Mouse (Mus musculus): Measurements from ENCODE around the gene Glod4. TPM values are rescaled to one million over a fixed set of nuclear protein-coding genes. Genes with fewer than 3 reads are reported as not detected.

The Glod4 gene
- total RNA-seq (2021): 10 to 100 TPM; 52.9 to 60.4 TPM
- long read RNA-seq, experiment 1, transcript Glod4-201 (9 exons, 1,434 nt): major isoform, 109 of 132 reads
- long read RNA-seq, experiment 1, transcript Glod4-209 (9 exons, 1,445 nt): minor isoform, 17 of 132 reads
- long read RNA-seq, experiment 1, partial matches to known transcripts: 1 of 132 reads
- long read RNA-seq, experiment 1, other reads (novel, unspliced or antisense): 5 of 132 reads
- long read RNA-seq, experiment 2, transcript Glod4-201 (9 exons, 1,434 nt): major isoform, 67 of 92 reads
- long read RNA-seq, experiment 2, transcript Glod4-209 (9 exons, 1,445 nt): minor isoform, 13 of 92 reads
- long read RNA-seq, experiment 2, partial matches to known transcripts: 2 of 92 reads
- long read RNA-seq, experiment 2, other reads (novel, unspliced or antisense): 10 of 92 reads

GRCm38 (mm10) chr11:76242901-76243810, at the start of gene Glod4, which contains the start of gene Mrm3:
Gene Glod4, minus strand, starts transcription at chr11:76243725.
Gene Mrm3, plus strand, starts transcription at chr11:76243715.
- DNase-seq (ENCODE audit: low spot score in 2 of 2): peak; percentile 94 to 95

GRCm38 (mm10) chr11:76292831-76293230, 49.3 kb upstream of the Glod4 start:
- DNase-seq (ENCODE audit: low spot score in 2 of 2): no peak

- no peak for DNase-seq (ENCODE audit: low spot score in 2 of 2)
These were observed 48.9 kb upstream of the Glod4 start for GRCm38 (mm10) chr11:76292398-76292797.

GRCm38 (mm10) chr11:76291960-76292359, 48.4 kb upstream of the Glod4 start:
- DNase-seq (ENCODE audit: low spot score in 2 of 2): no peak

- peak in 1 of 2 experiments; percentile 24 for DNase-seq (ENCODE audit: low spot score in 2 of 2)
These were observed 46.8 kb upstream of the Glod4 start for GRCm38 (mm10) chr11:76290367-76290766.

- peak in 1 of 2 experiments; percentile 47 for DNase-seq (ENCODE audit: low spot score in 2 of 2)
These were observed 45.1 kb upstream of the Glod4 start for GRCm38 (mm10) chr11:76288645-76289044.

- no peak for DNase-seq (ENCODE audit: low spot score in 2 of 2)
These were observed 43.8 kb upstream of the Glod4 start for GRCm38 (mm10) chr11:76287301-76287700.

- no peak for DNase-seq (ENCODE audit: low spot score in 2 of 2)
These were observed 43.1 kb upstream of the Glod4 start for GRCm38 (mm10) chr11:76286534-76287126.

- peak in 1 of 2 experiments; percentile 37 for DNase-seq (ENCODE audit: low spot score in 2 of 2)
These were observed 42.0 kb upstream of the Glod4 start for GRCm38 (mm10) chr11:76285431-76286075.

- DNase-seq (ENCODE audit: low spot score in 2 of 2): no peak
These were observed 40.3 kb upstream of the Glod4 start for GRCm38 (mm10) chr11:76283841-76284240.

- DNase-seq (ENCODE audit: low spot score in 2 of 2): no peak
These were observed 36.4 kb upstream of the Glod4 start for GRCm38 (mm10) chr11:76279971-76280370.

- DNase-seq (ENCODE audit: low spot score in 2 of 2): no peak
These were observed 35.7 kb upstream of the Glod4 start for GRCm38 (mm10) chr11:76278960-76279852.

- DNase-seq (ENCODE audit: low spot score in 2 of 2): peak in 1 of 2 experiments; percentile 21
These were observed 28.9 kb upstream of the Glod4 start for GRCm38 (mm10) chr11:76272440-76272839.

- no peak for DNase-seq (ENCODE audit: low spot score in 2 of 2)
These were observed 25.1 kb upstream of the Glod4 start for GRCm38 (mm10) chr11:76268521-76269065.

GRCm38 (mm10) chr11:76268001-76268459, 24.5 kb upstream of the Glod4 start:
- peak in 1 of 2 experiments; percentile 12 for DNase-seq (ENCODE audit: low spot score in 2 of 2)

- no peak for DNase-seq (ENCODE audit: low spot score in 2 of 2)
These were observed 24.0 kb upstream of the Glod4 start for GRCm38 (mm10) chr11:76267550-76267949.

GRCm38 (mm10) chr11:76262611-76263351, 19.3 kb upstream of the Glod4 start:
- no peak for DNase-seq (ENCODE audit: low spot score in 2 of 2)

GRCm38 (mm10) chr11:76261224-76261623, 17.7 kb upstream of the Glod4 start:
- DNase-seq (ENCODE audit: low spot score in 2 of 2): no peak

Measured in left cerebral cortex, adult 18-20 months (tissue).